Comparison of ENCODE assay signal across 8 mouse cellular contexts in the genomic region with DNA sequence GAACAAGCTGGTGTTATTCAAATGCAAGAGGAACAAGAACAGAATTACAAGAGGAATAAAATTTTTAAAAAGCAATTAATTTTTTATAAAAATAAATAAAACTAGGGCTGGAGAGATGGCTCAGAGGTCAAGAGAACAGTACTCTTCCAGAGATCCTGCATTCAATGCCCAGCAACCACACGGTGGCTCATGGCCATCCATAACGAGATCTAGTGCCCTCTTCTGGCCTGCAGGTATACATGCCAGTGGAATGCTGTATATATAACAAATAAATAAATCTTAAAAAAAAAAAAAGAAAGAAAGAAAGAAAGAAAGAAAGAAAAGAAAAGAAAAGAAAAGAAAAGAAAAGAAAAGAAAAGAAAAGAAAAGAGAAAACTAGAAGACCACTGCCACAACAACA. TPM values are rescaled to one million over a fixed set of nuclear protein-coding genes. Genes with fewer than 3 reads are reported as not detected.
DNase-seq lines count a peak whose midpoint lies in the region; ATAC-seq and TF ChIP-seq lines count a peak whose summit lies in the region.

No protein-coding gene starts in this region.

- H3K4me2 ChIP-seq in heart, embryonic 12.5 days, result no peak overlapping the region
- H3K4me2 ChIP-seq in hindbrain, postnatal 0 days (ENCODE audit: low read depth, low read length), result no peak overlapping the region

- ATAC-seq in heart, embryonic 12.5 days (ENCODE audit: insufficient number of reproducible peaks, low FRiP score), result no peak
- peak; percentile 64; the same call in 1 of the 2 replicates for ATAC-seq in hindbrain, postnatal 0 days
- peak; percentile 71 for ATAC-seq in megakaryocyte-erythroid progenitor cell, adult 5-6 weeks (replicated peaks; ENCODE audit: low FRiP score, low TSS enrichment, poor library complexity, severe bottlenecking)

- H3K27ac ChIP-seq in heart, embryonic 12.5 days (ENCODE audit: poor library complexity, severe bottlenecking), result no peak overlapping the region
- no peak overlapping the region for H3K27ac ChIP-seq in hindbrain, postnatal 0 days

- H3K9ac ChIP-seq in heart, embryonic 12.5 days, result no peak overlapping the region
- no peak overlapping the region for H3K9ac ChIP-seq in hindbrain, postnatal 0 days (replicated peaks; ENCODE audit: low read length)

- 20% methylated on average over 2 of the region's 2 CpGs for WGBS in heart, embryonic 12.5 days
- 11% methylated on average over 2 of the region's 2 CpGs for WGBS in hindbrain, postnatal 0 days

- no peaks in the 10 kb centered on the region for H3K9me3 ChIP-seq in heart, embryonic 12.5 days (replicated peaks)
- H3K9me3 ChIP-seq in hindbrain, postnatal 0 days (ENCODE audit: low read length), result no peaks in the 10 kb centered on the region

- H3K4me3 ChIP-seq in heart, embryonic 12.5 days, result no peak overlapping the region
- H3K4me3 ChIP-seq in hindbrain, postnatal 0 days (ENCODE audit: low read length), result no peak overlapping the region

- no peaks in the 10 kb centered on the region for H3K27me3 ChIP-seq in heart, embryonic 12.5 days (replicated peaks)
- no peaks in the 10 kb centered on the region for H3K27me3 ChIP-seq in hindbrain, postnatal 0 days (ENCODE audit: insufficient read depth, low read length)

- peaks cover 13% of the 10 kb centered on the region for H3K36me3 ChIP-seq in heart, embryonic 12.5 days
- H3K36me3 ChIP-seq in hindbrain, postnatal 0 days (ENCODE audit: insufficient read depth, low read length), result peaks cover 16% of the 10 kb centered on the region; the same call in 1 of the 2 replicates

- TF ChIP-seq POLR2A in brain, embryonic 14.5 days (IDR thresholded peaks at IDR 0.05; ENCODE audit: borderline replicate concordance, extremely low read depth, insufficient read depth, insufficient read length, poor library complexity, severe bottlenecking), result no peak

- H3K4me1 ChIP-seq in heart, embryonic 12.5 days (replicated peaks), result peaks cover 8% of the 10 kb centered on the region
- H3K4me1 ChIP-seq in hindbrain, postnatal 0 days (ENCODE audit: insufficient read depth, low read length), result 0 out of 2 replicates have a peak, but pooled peaks cover 4% of the 10 kb centered on the region

- peak; percentile 20 to 31 for DNase-seq in heart, adult 18-20 months
- peak; percentile 8 to 21 for DNase-seq in spleen, adult 18-20 months
- DNase-seq in spleen, adult 12 weeks (ENCODE audit: low spot score), result no peak
- peak; percentile 53 for DNase-seq in brain, embryonic 14.5 days (ENCODE audit: low read depth)
- peak; percentile 75 for DNase-seq in hindbrain, postnatal 0 days (ENCODE audit: low spot score)
- DNase-seq in heart, adult 11 months, result no peak

- TF ChIP-seq CTCF in brain, embryonic 14.5 days (IDR thresholded peaks at IDR 0.05; ENCODE audit: borderline replicate concordance, extremely low read depth, insufficient read depth, insufficient read length), result peak; percentile 60; the same call in 1 of the 2 replicates
- peak; percentile 71 for TF ChIP-seq CTCF in hindbrain, postnatal 0 days (IDR thresholded peaks at IDR 0.05; ENCODE audit: low read depth)

RNA-seq across cellular contexts. Expression of a gene that starts 2.6 kb away (rescaled TPM):
- total RNA-seq in heart, adult 18-20 months (2021), result 1 to 10 TPM; 7.7 to 8.9 TPM
- 47.7 and 48.1 TPM in 2 replicates for polyA plus RNA-seq in heart, embryonic 12.5 days (2016; fragmentation: Nextera tagmentation; extraction: Ambion mirVana)
- polyA plus RNA-seq in brain, embryonic 14.5 days (2012; rRNA removed), result 20.6 and 27.2 TPM in 2 replicates
- 4.8 and 9.9 TPM in 2 replicates for total RNA-seq in hindbrain, postnatal 0 days (2014; rRNA removed)
- 30.2 and 32.8 TPM in 2 replicates for polyA plus RNA-seq in hindbrain, postnatal 0 days (2015; fragmentation: Nextera tagmentation; extraction: Ambion mirVana)
- total RNA-seq in megakaryocyte-erythroid progenitor cell, adult 5-6 weeks (2014; fragmentation: Nextera tagmentation), result 51.5 and 62.2 TPM in 2 replicates
- total RNA-seq in megakaryocyte-erythroid progenitor cell, adult 5-6 weeks (2017), result 35.7 and 72.0 TPM in 2 replicates

RNA-seq across cellular contexts. Expression of a gene that starts 43.3 kb away (rescaled TPM):
- total RNA-seq in heart, adult 18-20 months (2021), result under 1 TPM in 1 of 2 experiments, not detected in 1; 0.62 TPM
- not detected in 2 replicates for polyA plus RNA-seq in heart, embryonic 12.5 days (2016; fragmentation: Nextera tagmentation; extraction: Ambion mirVana)
- 0.14 and 0.16 TPM in 2 replicates for polyA plus RNA-seq in brain, embryonic 14.5 days (2012; rRNA removed)
- total RNA-seq in hindbrain, postnatal 0 days (2014; rRNA removed), result 0.11 TPM in 1 of 2 replicates, not detected in the other
- 0.13 and 0.15 TPM in 2 replicates for polyA plus RNA-seq in hindbrain, postnatal 0 days (2015; fragmentation: Nextera tagmentation; extraction: Ambion mirVana)
- total RNA-seq in megakaryocyte-erythroid progenitor cell, adult 5-6 weeks (2014; fragmentation: Nextera tagmentation), result not detected in 2 replicates
- not detected in 2 replicates for total RNA-seq in megakaryocyte-erythroid progenitor cell, adult 5-6 weeks (2017)

Comparison
In these comparisons a context has a peak if more than half of its experiments do, and no peak if none do; other contexts are left out.
1. DNase-seq: peak in heart, adult 18-20 months (2 of 2), spleen, adult 18-20 months (2 of 2), brain, embryonic 14.5 days (single experiment) and hindbrain, postnatal 0 days (single experiment); none in spleen, adult 12 weeks (single experiment) and heart, adult 11 months (single experiment).